Mouse (Mus musculus) embryo, embryonic 10 days (tissue): Measurements from ENCODE around the gene Fam83f.

Experiments used
- DNase-seq: peaks from one replicate; pipeline ENCODE4 v3.0.0-alpha.2; 2015; ENCODE audit warnings: low spot score

Fam83f gene

GRCm38 (mm10) chr15:80741836-80742235 lies 70.2 kb downstream of the Fam83f start:
- no peak for DNase-seq

DNA sequence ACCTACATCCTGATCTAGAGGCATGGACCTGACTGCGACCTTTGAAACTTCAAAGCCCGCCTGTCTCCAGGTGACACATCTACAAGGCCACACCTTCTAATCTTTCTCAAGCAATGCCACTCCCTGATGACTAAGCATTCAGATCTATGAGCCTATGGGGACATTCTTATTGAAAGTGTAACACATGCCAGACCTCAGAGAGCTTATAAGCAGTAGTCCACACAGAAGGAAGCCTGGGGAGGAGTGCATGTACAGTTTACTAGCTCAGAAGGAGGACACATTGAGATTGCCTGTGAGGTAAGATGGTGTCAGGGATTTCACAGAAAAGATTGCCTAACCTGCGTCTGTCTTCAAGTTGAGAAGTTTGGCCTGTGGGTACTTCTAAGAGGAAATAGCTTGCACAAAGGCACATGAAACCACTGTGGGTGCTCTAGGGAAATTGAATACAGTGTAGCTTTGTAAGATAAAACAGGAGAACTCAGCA lies 71.4 kb downstream of the Fam83f start:
- DNase-seq = no peak

- no peak for DNase-seq
Measured at GRCm38 (mm10) chr15:80743606-80744005, 72.0 kb downstream of the Fam83f start.

- DNase-seq = no peak
Measured at GRCm38 (mm10) chr15:80744667-80745422, 73.2 kb downstream of the Fam83f start.

- DNase-seq = no peak
Measured at GRCm38 (mm10) chr15:80748979-80749378, 77.3 kb downstream of the Fam83f start.
